ENCODE assay signal across 10 mouse cellular contexts in genomic region chr11:98297778-98298177, GRCm38 (mm10). TPM values are rescaled to one million over a fixed set of nuclear protein-coding genes. Genes with fewer than 3 reads are reported as not detected.
DNase-seq lines count a peak whose midpoint lies in the region; ATAC-seq and TF ChIP-seq lines count a peak whose summit lies in the region.
"Had no signal": no experiment of that assay in that cellular context is flagged by ENCODE, and none has a peak within 500 bp of the region (broad histone marks: within the 10 kb centered on the region; RNA-seq: fewer than 3 reads in every experiment).

No protein-coding gene starts in this region.

- H3K4me3 ChIP-seq in heart, embryonic 11.5 days (ENCODE audit: low read depth, low read length) = no peak overlapping the region
- no peak overlapping the region for H3K4me3 ChIP-seq in neural tube, embryonic 14.5 days (ENCODE audit: low read depth, low read length)
- no peak overlapping the region for H3K4me3 ChIP-seq in heart, embryonic 16.5 days (ENCODE audit: low read length)
- no peak overlapping the region for H3K4me3 ChIP-seq in olfactory bulb, adult 2 months (ENCODE audit: insufficient read depth, low read depth, low read length)

- H3K4me1 ChIP-seq in heart, embryonic 11.5 days (ENCODE audit: control insufficient read depth, insufficient read depth, low read length) = peaks cover 11% of the 10 kb centered on the region; the same call in 1 of the 2 replicates
- H3K4me1 ChIP-seq in neural tube, embryonic 14.5 days (ENCODE audit: control insufficient read depth, insufficient read depth, low read length) = peaks cover 23% of the 10 kb centered on the region
- H3K4me1 ChIP-seq in heart, embryonic 16.5 days (ENCODE audit: control insufficient read depth, insufficient read depth, low read length) = peaks cover 22% of the 10 kb centered on the region
- H3K4me1 ChIP-seq in olfactory bulb, adult 2 months (ENCODE audit: control insufficient read depth, insufficient read depth, low read length) = peaks cover 22% of the 10 kb centered on the region

- no peak for DNase-seq in heart, postnatal 4 days
- DNase-seq in neural tube, embryonic 10.5 days (ENCODE audit: extremely low spot score, low spot score) = no peak
- DNase-seq in layer of hippocampus, adult 8-10 months (ENCODE audit: low spot score in 2 of 2) = no peak
- DNase-seq: embryo, embryonic 11 days; layer of hippocampus, adult 9-11 months; thymus, postnatal 14 days had no signal

- H3K9me3 ChIP-seq in heart, embryonic 11.5 days (replicated peaks; ENCODE audit: control insufficient read depth, low read length) = no peaks in the 10 kb centered on the region
- H3K9me3 ChIP-seq in neural tube, embryonic 14.5 days (ENCODE audit: control insufficient read depth, low read length) = no peaks in the 10 kb centered on the region
- no peaks in the 10 kb centered on the region for H3K9me3 ChIP-seq in heart, embryonic 16.5 days (replicated peaks; ENCODE audit: control insufficient read depth, low read length)

- no peaks in the 10 kb centered on the region for H3K36me3 ChIP-seq in heart, embryonic 11.5 days (ENCODE audit: control insufficient read depth, insufficient read depth, low read length)
- H3K36me3 ChIP-seq in neural tube, embryonic 14.5 days (ENCODE audit: control insufficient read depth, insufficient read depth, low read length) = no peaks in the 10 kb centered on the region
- no peaks in the 10 kb centered on the region for H3K36me3 ChIP-seq in heart, embryonic 16.5 days (ENCODE audit: control insufficient read depth, insufficient read depth)

- no peak for TF ChIP-seq CTCF in olfactory bulb, adult 2 months (IDR thresholded peaks at IDR 0.05; ENCODE audit: insufficient read depth, low read depth, low read length)

- H3K9ac ChIP-seq in heart, embryonic 11.5 days (ENCODE audit: low read depth, low read length) = peak overlapping the region; percentile 35; the same call in 1 of the 2 replicates
- H3K9ac ChIP-seq in neural tube, embryonic 14.5 days (replicated peaks; ENCODE audit: low read depth, low read length) = 0 out of 2 replicates have a peak overlapping the region, but pooled peaks have one; percentile 2
- peak overlapping the region; percentile 38 for H3K9ac ChIP-seq in heart, embryonic 16.5 days (ENCODE audit: low read length)

- TF ChIP-seq POLR2A in olfactory bulb, adult 2 months (IDR thresholded peaks at IDR 0.05; ENCODE audit: insufficient read depth, low read depth, low read length) = 0 out of 2 replicates have a peak, but pooled peaks have one; percentile 13

- H3K27ac ChIP-seq in heart, embryonic 11.5 days (ENCODE audit: low read depth, low read length) = no peak overlapping the region
- H3K27ac ChIP-seq in neural tube, embryonic 14.5 days (ENCODE audit: low read depth, low read length) = no peak overlapping the region
- H3K27ac ChIP-seq in heart, embryonic 16.5 days (ENCODE audit: low read length) = no peak overlapping the region
- H3K27ac ChIP-seq in olfactory bulb, adult 2 months (ENCODE audit: insufficient read depth, low read depth, low read length) = no peak overlapping the region

- no peak overlapping the region for H3K4me2 ChIP-seq in heart, embryonic 11.5 days
- H3K4me2 ChIP-seq in neural tube, embryonic 14.5 days (ENCODE audit: low read depth, low read length) = no peak overlapping the region
- no peak overlapping the region for H3K4me2 ChIP-seq in heart, embryonic 16.5 days (ENCODE audit: low read depth, low read length)

- WGBS in heart, embryonic 11.5 days (ENCODE audit: insufficient replicate concordance) = 22% methylated on average over 7 of the region's 7 CpGs
- 27% methylated on average over 7 of the region's 7 CpGs for WGBS in neural tube, embryonic 14.5 days
- WGBS in heart, embryonic 16.5 days = 30% methylated on average over 7 of the region's 7 CpGs
- 70% methylated on average over 7 of the region's 7 CpGs for WGBS in olfactory bulb, adult 2 months

- H3K27me3 ChIP-seq in heart, embryonic 11.5 days (ENCODE audit: control insufficient read depth, insufficient read depth, low read length) = peaks cover 40% of the 10 kb centered on the region
- no peaks in the 10 kb centered on the region for H3K27me3 ChIP-seq in neural tube, embryonic 14.5 days (ENCODE audit: control insufficient read depth, insufficient read depth, low read length)
- H3K27me3 ChIP-seq in heart, embryonic 16.5 days (ENCODE audit: control insufficient read depth, insufficient read depth, low read length) = peaks cover 18% of the 10 kb centered on the region; the same call in 1 of the 2 replicates

- no peak for ATAC-seq in heart, embryonic 11.5 days (replicated peaks; ENCODE audit: insufficient number of reproducible peaks, low FRiP score, low TSS enrichment)
- no peak for ATAC-seq in neural tube, embryonic 14.5 days (ENCODE audit: low read depth)
- no peak for ATAC-seq in heart, embryonic 16.5 days (replicated peaks; ENCODE audit: extremely low read depth, insufficient read depth, low FRiP score)

RNA-seq across cellular contexts. Expression of gene Neurod2, which starts 31.7 kb away (rescaled TPM):
- 0.07 and 0.13 TPM in 2 replicates for polyA plus RNA-seq in heart, embryonic 11.5 days (2014; fragmentation: Nextera tagmentation; extraction: Ambion mirVana)
- total RNA-seq in heart, postnatal 4 days (2021) = not detected
- 25.3 and 25.5 TPM in 2 replicates for polyA plus RNA-seq in neural tube, embryonic 14.5 days (2014; fragmentation: Nextera tagmentation; extraction: Ambion mirVana)
- polyA plus RNA-seq in heart, embryonic 16.5 days (2015; fragmentation: Nextera tagmentation; extraction: Ambion mirVana) = not detected in 2 replicates
- polyA plus RNA-seq in olfactory bulb, adult 2 months (2012; ENCODE audit: insufficient read depth, insufficient read length, low replicate concordance, missing spikeins) = not detected in 2 replicates
- 100 to 1,000 TPM; 124 to 133 (median 129) TPM for total RNA-seq in layer of hippocampus, adult 8-10 months (2022)

RNA-seq across cellular contexts. Expression of gene Ppp1r1b, which starts 50.4 kb away (rescaled TPM):
- 13.6 and 15.3 TPM in 2 replicates for polyA plus RNA-seq in heart, embryonic 11.5 days (2014; fragmentation: Nextera tagmentation; extraction: Ambion mirVana)
- total RNA-seq in heart, postnatal 4 days (2021) = 10 to 100 TPM; 19.1 to 21.2 TPM
- polyA plus RNA-seq in neural tube, embryonic 14.5 days (2014; fragmentation: Nextera tagmentation; extraction: Ambion mirVana) = 1.3 and 2.4 TPM in 2 replicates
- polyA plus RNA-seq in heart, embryonic 16.5 days (2015; fragmentation: Nextera tagmentation; extraction: Ambion mirVana) = 74.0 and 75.8 TPM in 2 replicates
- not detected in 2 replicates for polyA plus RNA-seq in olfactory bulb, adult 2 months (2012; ENCODE audit: insufficient read depth, insufficient read length, low replicate concordance, missing spikeins)
- total RNA-seq in layer of hippocampus, adult 8-10 months (2022) = 10 to 100 TPM; 52.5 to 55.9 (median 53.3) TPM

Comparison
In these comparisons a context has a peak if more than half of its experiments do, and no peak if none do; other contexts are left out.
1. RNA of gene Neurod2, which starts 31.7 kb away (polyA plus RNA-seq): 25.3 to 25.5 TPM in neural tube, embryonic 14.5 days; 0.07 to 0.13 TPM in heart, embryonic 11.5 days, not detected in heart, embryonic 16.5 days and not detected in olfactory bulb, adult 2 months; every median in the first group is over 10 times any median in the second.
2. Peak in every context shown above with its lines, with median percentiles within 50 percentile points of each other: H3K9ac ChIP-seq.